Mouse (Mus musculus) adrenal gland, postnatal 4 days (tissue): ENCODE results near the gene Naaladl2. TPM values are rescaled to one million over a fixed set of nuclear protein-coding genes. Genes with fewer than 3 reads are reported as not detected.
A peak's percentile ranks its signal among the peaks of the same experiment; 100 is the strongest.
"Not testable (repeated sequence)": the region's sequence is repeated elsewhere in the genome, so short reads cannot be mapped to it uniquely, and the experiment has no call there.

Experiments
- DNase-seq, 2 experiments: peaks; one replicate each; pipeline ENCODE4 v3.0.0; 2021 to 2022; ENCODE audit warnings: low spot score in 2 of 2, mixed read lengths in 2 of 2
- total RNA-seq, 2 experiments: library from RNA; stranded (reverse); gene quantifications; 2 replicates each; pipeline ENCODE4 v1.2.3; 2021

Naaladl2 gene
- total RNA-seq, 2 experiments from 2014 or later = 4.4 TPM

DNA sequence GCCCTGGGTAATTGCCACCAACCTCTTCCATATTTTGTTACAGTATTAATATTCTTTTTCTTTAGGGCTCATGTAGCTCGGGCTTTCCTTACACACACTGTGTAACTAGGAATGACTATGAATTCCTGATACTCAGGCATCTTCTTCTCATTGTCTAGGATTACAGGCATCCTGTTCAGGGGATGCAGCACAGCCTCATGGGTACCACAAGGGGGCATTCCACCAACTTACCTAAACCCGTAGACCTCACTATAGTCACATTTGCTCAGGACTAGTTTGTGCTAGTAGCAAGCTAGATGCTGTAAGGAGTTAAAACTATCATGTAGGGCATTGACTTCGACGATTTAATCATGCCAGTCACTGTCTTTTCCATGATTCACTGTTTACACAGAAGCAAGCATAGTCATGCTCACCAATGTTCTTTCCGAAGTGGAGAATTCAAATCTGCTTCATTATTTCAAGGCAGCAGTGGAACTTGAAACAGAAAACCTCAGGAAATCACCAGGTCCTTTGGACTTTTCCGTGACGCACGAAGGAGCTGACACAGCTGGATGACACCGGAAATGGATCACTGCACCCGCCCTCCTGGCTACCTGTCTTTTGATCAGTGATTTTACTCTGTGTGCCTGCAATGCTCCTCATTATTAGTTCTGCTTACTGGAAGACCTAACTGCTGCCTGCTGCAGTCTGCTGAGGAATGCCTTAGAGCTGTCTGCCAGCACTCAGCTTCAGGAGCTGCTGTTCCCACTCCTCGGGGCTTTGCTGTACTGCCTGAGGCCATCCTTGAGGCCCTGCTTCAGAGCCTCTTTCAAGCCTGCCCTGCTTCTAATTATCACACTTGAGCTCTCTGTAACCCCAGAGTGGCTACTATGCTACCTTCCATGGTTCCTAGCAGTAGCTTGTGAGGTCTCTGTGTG, 822.3 kb downstream of the Naaladl2 start:
- DNase-seq = no peak

- no peak for DNase-seq
Measured at GRCm38 (mm10) chr3:24314658-24315297, 829.3 kb downstream of the Naaladl2 start.

DNA sequence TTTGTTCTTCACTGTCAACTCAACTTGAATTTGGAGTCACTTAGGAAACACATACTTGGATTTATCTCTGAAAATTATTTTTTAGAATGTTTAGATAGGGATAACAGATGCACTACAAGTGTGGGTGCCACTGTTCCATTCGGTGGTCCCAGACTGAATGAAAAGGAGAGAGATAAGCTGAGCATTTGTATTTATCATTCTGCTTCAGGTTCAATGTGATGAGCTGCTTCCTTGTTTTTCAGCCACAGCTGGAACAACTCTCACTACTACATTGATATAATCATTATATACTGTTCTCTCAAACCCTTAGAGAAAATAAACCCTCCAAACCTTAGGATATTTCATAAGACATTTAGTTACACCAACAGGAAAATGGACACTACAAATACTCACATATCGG, 918.6 kb downstream of the Naaladl2 start:
- no peak for DNase-seq

DNA sequence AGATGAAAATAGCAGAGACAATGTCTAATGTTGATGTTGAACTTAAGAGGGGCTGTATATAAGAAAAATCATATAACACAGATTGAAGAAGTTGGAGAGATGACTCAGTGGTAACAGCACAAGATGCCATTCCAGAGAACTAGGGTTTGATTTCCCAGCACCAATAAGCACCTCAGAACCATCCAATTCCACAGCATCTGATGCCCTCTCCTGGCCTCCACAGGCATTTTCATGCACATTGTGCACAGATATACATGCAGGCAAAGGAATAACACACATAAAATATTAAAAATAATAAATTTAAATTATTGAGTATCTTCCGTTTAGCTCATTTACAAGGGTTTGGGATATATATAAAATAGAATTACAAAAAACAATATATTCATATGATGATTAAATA, 926.6 kb downstream of the Naaladl2 start:
- no peak for DNase-seq

DNA sequence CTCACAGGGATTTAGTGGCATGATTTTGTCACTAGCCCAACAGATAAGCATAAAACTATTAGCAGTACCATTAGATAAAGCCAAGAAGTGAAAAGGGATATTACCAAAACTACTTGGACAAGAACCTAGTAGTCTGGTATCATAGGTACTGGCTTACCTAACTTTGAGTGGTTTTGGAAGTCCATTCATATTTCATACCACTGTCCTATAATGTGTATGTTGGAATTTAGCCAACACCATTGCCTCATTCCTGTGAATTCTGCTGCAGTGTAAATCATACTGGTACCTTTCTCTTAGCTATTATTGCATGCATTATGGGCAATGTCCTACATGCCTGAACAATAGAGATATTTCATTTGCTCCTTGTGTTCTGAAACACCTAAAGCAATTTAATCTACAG, 977.5 kb downstream of the Naaladl2 start:
- DNase-seq = no peak

DNA sequence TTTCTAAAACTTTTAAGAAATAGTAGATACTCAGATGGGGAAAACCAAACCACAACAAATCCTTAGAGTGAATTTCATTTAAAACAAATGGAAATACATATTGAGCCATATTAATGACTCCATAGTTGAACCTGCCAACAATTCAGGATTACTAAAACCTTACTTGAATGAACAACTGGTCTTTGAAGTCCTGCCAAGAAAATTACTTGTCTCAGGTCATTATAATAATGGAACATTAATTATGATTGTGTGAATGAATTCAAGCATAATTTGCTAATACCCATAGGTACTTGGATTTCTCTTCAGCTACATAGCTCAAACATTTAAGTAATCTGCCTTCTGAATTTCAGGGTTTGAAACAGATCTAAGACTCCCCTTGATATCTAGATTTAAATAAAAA, 980.1 kb downstream of the Naaladl2 start:
- DNase-seq = no peak

DNA sequence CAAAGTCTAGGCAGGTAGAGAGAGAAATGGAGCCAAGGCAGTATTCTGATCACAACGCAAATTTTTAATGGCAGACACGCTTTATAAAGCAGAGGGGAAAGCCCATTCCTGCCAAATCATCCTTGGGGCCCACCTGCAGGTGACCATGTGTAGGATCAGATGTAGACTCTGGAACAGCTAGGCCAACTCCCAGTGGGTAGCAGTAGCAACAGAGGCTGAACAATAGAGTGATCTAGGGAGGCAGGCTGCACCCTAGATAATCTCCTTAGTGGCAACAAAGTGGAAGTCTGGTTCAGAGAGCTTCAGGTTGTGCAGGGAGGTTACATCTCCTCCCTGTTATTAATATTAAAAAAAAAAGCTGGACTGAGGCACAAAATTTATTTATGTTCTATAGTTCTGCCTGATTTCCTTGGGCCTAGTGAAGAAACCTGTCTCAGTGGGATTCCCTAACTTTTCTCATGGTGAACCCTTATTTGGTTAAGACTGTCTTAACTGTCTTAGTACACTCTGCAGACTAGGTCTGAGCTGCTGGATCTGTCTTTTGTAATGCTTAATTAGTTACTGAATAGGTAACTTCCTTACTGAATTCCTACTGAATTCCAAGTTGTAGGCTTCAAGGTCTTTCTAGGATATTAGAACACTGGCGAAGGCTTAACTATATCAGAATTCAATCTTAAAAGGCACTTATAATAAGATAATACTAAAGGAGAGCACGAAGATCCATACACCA, 992.8 kb downstream of the Naaladl2 start:
- DNase-seq = not testable (repeated sequence)

DNA sequence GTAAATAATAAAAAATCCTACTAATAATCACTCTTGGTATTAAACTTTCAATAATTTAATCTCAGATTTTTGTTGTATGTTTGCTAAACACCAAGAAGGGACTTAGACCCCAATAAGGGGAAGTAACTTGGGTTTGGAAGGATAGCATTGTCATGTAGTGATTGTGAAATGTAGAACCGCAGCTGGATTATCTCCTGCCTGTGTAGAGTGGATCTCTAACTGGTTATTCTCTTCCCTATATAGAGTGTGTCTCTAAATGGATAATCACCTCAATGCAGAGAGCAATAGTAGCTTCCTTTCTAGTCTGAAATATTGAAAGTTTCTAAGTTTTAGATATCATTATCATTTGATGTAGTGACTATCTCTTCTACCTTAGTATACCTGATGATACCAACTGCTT, 1001.3 kb downstream of the Naaladl2 start:
- DNase-seq = no peak

DNA sequence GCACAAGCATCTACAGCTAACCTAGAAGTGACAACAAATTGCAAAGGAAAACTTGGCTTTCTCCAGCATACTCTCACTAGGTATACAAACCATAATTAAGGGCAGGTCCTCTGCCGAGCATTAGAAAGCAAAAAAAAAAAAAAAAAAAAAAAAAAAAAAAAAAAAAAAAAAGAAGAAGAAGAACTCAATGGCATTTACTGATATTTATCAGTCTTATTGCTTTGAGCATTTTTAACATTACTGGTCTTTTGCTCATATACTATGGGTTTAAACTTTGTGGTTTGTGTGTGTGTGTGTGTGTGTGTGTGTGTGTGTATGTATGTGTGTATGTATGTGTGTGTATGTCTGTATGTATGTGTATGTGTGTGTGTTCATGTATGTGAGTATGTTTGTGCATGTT, 1006.1 kb downstream of the Naaladl2 start:
- no peak for DNase-seq

DNA sequence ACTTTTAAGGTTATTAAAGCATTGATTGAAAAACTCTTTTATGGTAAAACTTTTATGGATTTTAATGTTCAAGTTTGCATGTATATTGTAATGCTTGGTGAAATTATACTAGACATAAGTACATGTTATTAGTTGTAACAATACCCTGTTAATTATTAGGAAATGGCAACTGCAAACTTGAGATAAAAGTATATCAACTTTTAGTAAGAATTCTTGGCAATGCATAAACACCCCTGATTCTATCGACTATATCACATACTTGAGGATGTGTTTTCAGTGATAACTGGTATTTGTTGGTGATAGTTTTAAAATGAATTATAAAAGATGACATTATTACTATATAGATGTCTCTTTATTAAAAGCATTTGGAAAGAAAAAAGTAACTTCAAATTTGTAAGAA, 1017.9 kb downstream of the Naaladl2 start:
- no peak for DNase-seq

DNA sequence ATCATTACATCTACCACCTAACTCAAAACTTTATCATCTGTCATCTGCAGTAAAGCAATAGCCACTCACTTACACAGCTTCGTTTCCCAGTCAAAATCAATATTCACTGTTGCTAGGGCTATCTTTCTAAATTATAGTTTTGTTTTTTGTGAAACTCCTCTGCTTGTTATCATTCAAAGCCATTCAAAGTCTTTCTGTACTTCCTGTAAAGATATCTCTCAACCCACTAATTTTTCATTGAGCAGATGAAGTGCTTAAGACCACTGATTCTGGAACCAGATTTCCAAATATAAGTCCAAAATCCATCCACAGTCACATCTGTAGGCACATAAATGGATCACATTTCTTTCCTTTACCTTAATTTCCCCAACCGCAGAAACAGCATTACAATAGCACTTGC, 1020.0 kb downstream of the Naaladl2 start:
- DNase-seq = no peak

- DNase-seq = no peak
Measured at GRCm38 (mm10) chr3:24118136-24118535, 1025.9 kb downstream of the Naaladl2 start.

GRCm38 (mm10) chr3:24114849-24115248, 1029.2 kb downstream of the Naaladl2 start:
- DNase-seq = no peak

- no peak for DNase-seq
Measured at GRCm38 (mm10) chr3:24113360-24113759, 1030.7 kb downstream of the Naaladl2 start.

DNA sequence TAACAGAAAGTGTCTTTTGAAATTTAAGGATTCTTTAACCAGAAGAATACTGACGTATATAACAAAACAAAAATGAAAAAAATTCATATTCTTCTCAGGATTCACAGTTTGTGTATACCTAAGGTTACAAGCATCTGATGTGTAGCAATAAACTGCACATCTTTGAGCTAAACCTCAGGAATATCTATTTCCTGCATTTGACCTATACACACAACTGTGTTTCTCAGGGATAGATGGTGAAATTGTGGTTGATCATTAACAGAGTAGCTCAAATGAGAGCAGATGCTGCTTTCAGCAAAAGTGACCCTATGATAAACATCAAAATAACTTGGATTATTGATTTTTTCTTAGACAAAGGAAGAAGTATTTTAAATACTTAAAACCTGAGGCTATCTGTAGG, 1037.7 kb downstream of the Naaladl2 start:
- DNase-seq = no peak

- DNase-seq = no peak
Measured at GRCm38 (mm10) chr3:24079761-24080160, 1064.3 kb downstream of the Naaladl2 start.

GRCm38 (mm10) chr3:24071169-24071797, 1072.8 kb downstream of the Naaladl2 start:
- peak in 1 of 2 experiments; percentile 6 for DNase-seq

- DNase-seq = no peak
Measured at GRCm38 (mm10) chr3:24070424-24071168, 1073.5 kb downstream of the Naaladl2 start.

- no peak for DNase-seq
Measured at GRCm38 (mm10) chr3:24048217-24048616, 1095.8 kb downstream of the Naaladl2 start.

DNA sequence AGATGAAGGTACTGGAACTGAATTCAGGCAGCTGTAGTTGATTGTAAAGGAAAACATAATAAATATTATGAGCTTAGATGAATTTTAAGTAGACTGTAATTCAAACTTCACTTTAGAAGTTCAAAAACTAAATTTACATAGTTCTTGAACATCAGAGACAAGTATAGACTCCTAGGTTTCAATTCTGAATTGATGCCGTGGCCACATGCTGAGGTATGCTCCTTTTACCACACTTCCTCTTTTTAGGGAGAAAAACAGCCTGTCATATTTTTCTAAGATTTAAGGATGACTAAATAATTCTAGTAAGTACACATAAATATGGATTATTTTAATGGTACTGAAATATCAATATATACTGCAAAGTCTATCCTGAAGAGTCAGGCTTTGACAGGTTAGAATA, 1142.3 kb downstream of the Naaladl2 start:
- no peak for DNase-seq

- DNase-seq = no peak
Measured at GRCm38 (mm10) chr3:23973727-23974126, 1170.3 kb downstream of the Naaladl2 start.
